Mouse (Mus musculus): ENCODE measurements around the gene Tank.

- TF ChIP-seq CTCF (IDR thresholded peaks at IDR 0.05; ENCODE audit: low read depth), result no peak
- no peak for TF ChIP-seq EP300 (optimal IDR thresholded peaks at IDR 0.05)
Measured at GRCm38 (mm10) chr2:61542426-61542825, 36.0 kb upstream of the Tank start.
